Mouse (Mus musculus) lung, embryonic 14.5 days (tissue): ENCODE results near the gene Ier3. TPM values are rescaled to one million over a fixed set of nuclear protein-coding genes. Genes with fewer than 3 reads are reported as not detected.

Experiments used
- ATAC-seq: fragments of 200-750 bp; cut with Nextera tagmentation; 2 replicates; pipeline ENCODE4 v1.8.0; 2017; ENCODE audit warnings: mild to moderate bottlenecking, moderate TSS enrichment, moderate library complexity; ENCODE audit not compliant: insufficient read depth
- DNase-seq: peaks from one replicate; pipeline ENCODE4 v3.0.0-alpha.2; 2015
- H3K27ac ChIP-seq: fragments of 300-500 bp; sonication (generic); 2 replicates; pipeline ENCODE4 v1.5.1; 2014; ENCODE audit warnings: low read depth, mild to moderate bottlenecking, moderate library complexity
- H3K27me3 ChIP-seq: fragments of 300-500 bp; sonication (generic); 2 replicates; pipeline ENCODE4 v1.6.1; 2014; ENCODE audit warnings: low read length, control low read depth; ENCODE audit not compliant: insufficient read depth
- H3K36me3 ChIP-seq: fragments of 300-500 bp; sonication (generic); 2 replicates; pipeline ENCODE4 v1.6.1; 2014; ENCODE audit warnings: control low read depth; ENCODE audit not compliant: insufficient read depth
- H3K4me1 ChIP-seq: fragments of 300-500 bp; sonication (generic); 2 replicates; pipeline ENCODE4 v1.6.1; 2014; ENCODE audit warnings: antibody characterized with exemption, control low read depth; ENCODE audit not compliant: insufficient read depth
- H3K4me2 ChIP-seq: fragments of 300-500 bp; sonication (generic); 2 replicates; pipeline ENCODE4 v1.6.1; 2014; ENCODE audit warnings: mild to moderate bottlenecking
- H3K4me3 ChIP-seq: fragments of 300-500 bp; sonication (generic); 2 replicates; pipeline ENCODE4 v1.5.1; 2014; ENCODE audit warnings: low read depth, low read length
- H3K9ac ChIP-seq: fragments of 300-500 bp; sonication (generic); 2 replicates; pipeline ENCODE4 v1.6.1; 2014
- H3K9me3 ChIP-seq: fragments of 300-500 bp; sonication (generic); 2 replicates; pipeline ENCODE4 v1.6.1; 2016; ENCODE audit warnings: low read depth, low read length, control low read depth
- CTCF ChIP-seq: IDR thresholded peaks from 2 replicates; pipeline ENCODE4 v1.5.1; 2016; ENCODE audit warnings: antibody characterized with exemption, low read depth
- WGBS: fragments of 180-500 bp; shearing (Covaris S2); extraction: QIAGEN DNeasy Blood & Tissue Kit; methylation state at CpG from one replicate; pipeline ENCODE4 v1.1.7; 2014; 5-methylcytosine and 5-hydroxymethylcytosine counted together
- polyA plus RNA-seq: library from polyadenylated mRNA; unstranded; fragments of >200 nt; fragmentation: Nextera tagmentation; extraction: Ambion mirVana; gene quantifications from 2 replicates; pipeline ENCODE4 v1.2.1, GENCODE M21; 2014

Ier3 gene
- polyA plus RNA-seq, 1 experiment from 2014 or later, result 5.0 TPM

GRCm38 (mm10) chr17:35825109-35825850 lies 3.8 kb downstream of the Ier3 start:
- no peak for TF ChIP-seq CTCF
- no peak for DNase-seq
- Histone ChIP-seq H3K4me1 (peaks cover 8% of the 10 kb centered on the region), H3K9ac (no peak overlapping the region), H3K36me3 (peaks cover 26% of the 10 kb centered on the region), H3K27me3 (no peaks in the 10 kb centered on the region), H3K4me2 (no peak overlapping the region), H3K9me3 (no peaks in the 10 kb centered on the region), H3K27ac (no peak overlapping the region), H3K4me3 (no peak overlapping the region)
- WGBS, result 91% methylated on average over 13 of the region's 13 CpGs
- ATAC-seq, result no peak

GRCm38 (mm10) chr17:35829737-35830136 lies 8.3 kb downstream of the Ier3 start:
- WGBS, result 3% methylated on average over 21 of the region's 21 CpGs
- peak; percentile 97 for TF ChIP-seq CTCF
- ATAC-seq (peak; percentile 70), DNase-seq (peak; percentile 93)
- Histone ChIP-seq H3K27ac (no peak overlapping the region), H3K4me3 (0 out of 2 replicates have a peak overlapping the region, but pooled peaks have one; percentile 5), H3K9ac (no peak overlapping the region), H3K36me3 (peaks cover 69% of the 10 kb centered on the region), H3K4me2 (peak overlapping the region; percentile 8; the same call in 1 of the 2 replicates), H3K27me3 (no peaks in the 10 kb centered on the region), H3K4me1 (no peaks in the 10 kb centered on the region), H3K9me3 (no peaks in the 10 kb centered on the region)

GRCm38 (mm10) chr17:35832400-35833238 lies 11.1 kb downstream of the Ier3 start:
- no peak overlapping the region for H3K9ac ChIP-seq
- H3K4me2 ChIP-seq, result no peak overlapping the region
- H3K36me3 ChIP-seq, result peaks cover 70% of the 10 kb centered on the region
- H3K4me1 ChIP-seq, result no peaks in the 10 kb centered on the region; the same call in 1 of the 2 replicates
- no peak overlapping the region for H3K4me3 ChIP-seq
- ATAC-seq (no peak), DNase-seq (peak; percentile 16)
- H3K9me3 ChIP-seq, result no peaks in the 10 kb centered on the region
- no peaks in the 10 kb centered on the region for H3K27me3 ChIP-seq
- H3K27ac ChIP-seq, result no peak overlapping the region
- WGBS, result 56% methylated on average over 8 of the region's 8 CpGs
- no peak for TF ChIP-seq CTCF

GRCm38 (mm10) chr17:35833239-35833751 lies 11.8 kb downstream of the Ier3 start:
- 12% methylated on average over 5 of the region's 5 CpGs for WGBS
- Histone ChIP-seq H3K36me3 (peaks cover 66% of the 10 kb centered on the region), H3K4me2 (no peak overlapping the region), H3K27me3 (no peaks in the 10 kb centered on the region), H3K9ac (no peak overlapping the region), H3K9me3 (no peaks in the 10 kb centered on the region), H3K4me3 (no peak overlapping the region), H3K4me1 (no peaks in the 10 kb centered on the region; the same call in 1 of the 2 replicates), H3K27ac (no peak overlapping the region)
- no peak for ATAC-seq
- no peak for TF ChIP-seq CTCF
- DNase-seq, result peak; percentile 65

- Histone ChIP-seq H3K27ac (no peak overlapping the region), H3K4me1 (no peaks in the 10 kb centered on the region; the same call in 1 of the 2 replicates), H3K9me3 (no peaks in the 10 kb centered on the region), H3K27me3 (no peaks in the 10 kb centered on the region), H3K9ac (peak overlapping the region; percentile 17; the same call in 1 of the 2 replicates), H3K4me2 (peak overlapping the region; percentile 92), H3K36me3 (peaks cover 66% of the 10 kb centered on the region), H3K4me3 (no peak overlapping the region)
- no peak for ATAC-seq
- WGBS, result 48% methylated on average over 5 of the region's 5 CpGs
- TF ChIP-seq CTCF, result no peak
- peak; percentile 15 for DNase-seq
Measured at GRCm38 (mm10) chr17:35833894-35834293, 12.4 kb downstream of the Ier3 start.

- no peak for DNase-seq
- Histone ChIP-seq H3K4me3 (peak overlapping the region; percentile 92), H3K27ac (no peak overlapping the region), H3K36me3 (peaks cover 66% of the 10 kb centered on the region), H3K9me3 (no peaks in the 10 kb centered on the region), H3K9ac (peak overlapping the region; percentile 99), H3K4me1 (no peaks in the 10 kb centered on the region; the same call in 1 of the 2 replicates), H3K27me3 (no peaks in the 10 kb centered on the region), H3K4me2 (peak overlapping the region; percentile 92)
- WGBS, result 66% methylated on average over 26 of the region's 26 CpGs
- no peak for ATAC-seq
- TF ChIP-seq CTCF, result 0 out of 2 replicates have a peak, but pooled peaks have one; percentile 8
Measured at GRCm38 (mm10) chr17:35834696-35835422, 13.4 kb downstream of the Ier3 start.
